Mouse (Mus musculus): ENCODE results near the gene Tcerg1l. TPM values are rescaled to one million over a fixed set of nuclear protein-coding genes. Genes with fewer than 3 reads are reported as not detected.
A peak's percentile ranks its signal among the peaks of the same experiment; 100 is the strongest.

The Tcerg1l gene
- polyA plus RNA-seq, 1 experiment = 6.1 TPM

GRCm38 (mm10) chr7:138248612-138249011 lies 148.9 kb downstream of the Tcerg1l start:
- TF ChIP-seq CTCF (IDR thresholded peaks at IDR 0.05; ENCODE audit: extremely low read depth, insufficient read depth, low read length) = no peak
- TF ChIP-seq POLR2A (IDR thresholded peaks at IDR 0.05; ENCODE audit: extremely low read depth, insufficient read depth, low read length) = no peak
- no peak overlapping the region for H3K27ac ChIP-seq (ENCODE audit: insufficient read depth, low read length)
- no peaks in the 10 kb centered on the region for H3K4me1 ChIP-seq (ENCODE audit: control insufficient read depth, insufficient read depth, low read length)
- H3K4me3 ChIP-seq (ENCODE audit: insufficient read depth, low read length) = no peak overlapping the region

- no peak for TF ChIP-seq POLR2A (IDR thresholded peaks at IDR 0.05; ENCODE audit: extremely low read depth, insufficient read depth, low read length)
- peak; percentile 67 for TF ChIP-seq CTCF (IDR thresholded peaks at IDR 0.05; ENCODE audit: extremely low read depth, insufficient read depth, low read length)
- Histone ChIP-seq H3K4me1 (ENCODE audit: control insufficient read depth, insufficient read depth, low read length) (no peaks in the 10 kb centered on the region), H3K27ac (ENCODE audit: insufficient read depth, low read length) (no peak overlapping the region), H3K4me3 (ENCODE audit: insufficient read depth, low read length) (no peak overlapping the region)
These were observed 149.4 kb downstream of the Tcerg1l start for GRCm38 (mm10) chr7:138248176-138248575.

- TF ChIP-seq CTCF (IDR thresholded peaks at IDR 0.05; ENCODE audit: extremely low read depth, insufficient read depth, low read length) = no peak
- no peak for TF ChIP-seq POLR2A (IDR thresholded peaks at IDR 0.05; ENCODE audit: extremely low read depth, insufficient read depth, low read length)
These were observed 150.8 kb downstream of the Tcerg1l start for GRCm38 (mm10) chr7:138246684-138247083.

GRCm38 (mm10) chr7:138242229-138242628 lies 155.3 kb downstream of the Tcerg1l start:
- no peak overlapping the region for H3K27ac ChIP-seq (ENCODE audit: insufficient read depth, low read length)
- H3K4me1 ChIP-seq (ENCODE audit: control insufficient read depth, insufficient read depth, low read length) = no peaks in the 10 kb centered on the region
- TF ChIP-seq CTCF (IDR thresholded peaks at IDR 0.05; ENCODE audit: extremely low read depth, insufficient read depth, low read length) (no peak), POLR2A (IDR thresholded peaks at IDR 0.05; ENCODE audit: extremely low read depth, insufficient read depth, low read length) (no peak)
- no peak overlapping the region for H3K4me3 ChIP-seq (ENCODE audit: insufficient read depth, low read length)

More at GRCm38 (mm10) chr7:138246684-138247083, 150.8 kb downstream of the Tcerg1l start:
- no peak overlapping the region for H3K27ac ChIP-seq (ENCODE audit: insufficient read depth, low read length)
- no peak overlapping the region for H3K4me3 ChIP-seq (ENCODE audit: insufficient read depth, low read length)
- no peaks in the 10 kb centered on the region for H3K4me1 ChIP-seq (ENCODE audit: control insufficient read depth, insufficient read depth, low read length)

DNA sequence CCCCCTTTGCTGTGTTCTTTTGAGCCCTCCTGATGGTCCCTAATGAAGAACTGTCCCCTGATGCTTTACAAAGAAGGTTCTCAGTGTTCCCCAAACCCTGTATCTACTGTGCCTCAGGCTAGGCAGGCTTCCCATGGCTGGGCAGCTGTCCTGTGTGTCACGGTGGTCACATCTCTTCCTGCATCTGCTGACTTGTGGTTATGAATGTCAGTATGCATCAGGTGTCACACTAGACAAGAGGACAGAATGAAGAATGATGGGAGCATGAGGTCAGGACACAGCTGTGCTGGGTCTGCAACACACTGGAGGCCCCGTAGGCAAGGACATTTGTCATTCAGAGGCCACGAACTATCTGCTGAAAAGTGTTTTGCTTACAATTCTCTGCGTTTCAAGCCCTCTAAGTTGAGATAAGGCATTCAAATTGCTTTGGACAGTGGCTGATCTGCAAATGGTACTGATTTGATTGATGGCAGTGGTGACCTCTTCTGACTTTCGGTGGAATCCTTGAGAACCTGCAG lies 159.8 kb downstream of the Tcerg1l start:
- no peak overlapping the region for H3K4me3 ChIP-seq (ENCODE audit: insufficient read depth, low read length)
- no peak overlapping the region for H3K27ac ChIP-seq (ENCODE audit: insufficient read depth, low read length)
- H3K4me1 ChIP-seq (ENCODE audit: control insufficient read depth, insufficient read depth, low read length) = no peaks in the 10 kb centered on the region
- TF ChIP-seq CTCF (IDR thresholded peaks at IDR 0.05; ENCODE audit: extremely low read depth, insufficient read depth, low read length) (no peak), POLR2A (IDR thresholded peaks at IDR 0.05; ENCODE audit: extremely low read depth, insufficient read depth, low read length) (no peak)

- Histone ChIP-seq H3K4me1 (ENCODE audit: control insufficient read depth, insufficient read depth, low read length) (no peaks in the 10 kb centered on the region), H3K27ac (ENCODE audit: insufficient read depth, low read length) (no peak overlapping the region), H3K4me3 (ENCODE audit: insufficient read depth, low read length) (no peak overlapping the region)
- TF ChIP-seq CTCF (IDR thresholded peaks at IDR 0.05; ENCODE audit: extremely low read depth, insufficient read depth, low read length) (no peak), POLR2A (IDR thresholded peaks at IDR 0.05; ENCODE audit: extremely low read depth, insufficient read depth, low read length) (no peak)
These were observed 173.3 kb downstream of the Tcerg1l start for GRCm38 (mm10) chr7:138224252-138224651.

DNA sequence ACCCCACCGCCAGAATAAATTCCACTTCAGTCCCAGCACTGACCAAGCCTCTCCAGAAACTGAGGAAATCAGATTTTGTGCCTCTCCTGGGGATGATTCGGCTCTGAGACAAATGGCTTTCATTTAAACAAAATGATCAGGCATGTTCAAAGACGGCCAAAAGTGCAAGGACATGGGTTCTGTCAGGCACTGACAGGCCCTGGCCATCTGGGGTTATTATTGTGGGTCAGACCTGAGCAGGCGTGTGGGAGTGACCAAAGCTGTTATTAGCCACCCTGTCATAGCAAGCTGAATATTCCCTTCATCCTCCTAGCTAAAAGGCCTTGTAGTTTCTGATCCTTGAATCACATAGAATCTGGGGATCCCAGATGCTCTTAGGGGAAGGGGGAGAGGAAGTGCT lies 174.6 kb downstream of the Tcerg1l start:
- no peak overlapping the region for H3K27ac ChIP-seq (ENCODE audit: insufficient read depth, low read length)
- no peak for TF ChIP-seq CTCF (IDR thresholded peaks at IDR 0.05; ENCODE audit: extremely low read depth, insufficient read depth, low read length)
- TF ChIP-seq POLR2A (IDR thresholded peaks at IDR 0.05; ENCODE audit: extremely low read depth, insufficient read depth, low read length) = no peak
- no peaks in the 10 kb centered on the region for H3K4me1 ChIP-seq (ENCODE audit: control insufficient read depth, insufficient read depth, low read length)
- H3K4me3 ChIP-seq (ENCODE audit: insufficient read depth, low read length) = no peak overlapping the region

- TF ChIP-seq CTCF (IDR thresholded peaks at IDR 0.05; ENCODE audit: extremely low read depth, insufficient read depth, low read length) = no peak
- TF ChIP-seq POLR2A (IDR thresholded peaks at IDR 0.05; ENCODE audit: extremely low read depth, insufficient read depth, low read length) = no peak
- no peaks in the 10 kb centered on the region for H3K4me1 ChIP-seq (ENCODE audit: control insufficient read depth, insufficient read depth, low read length)
- H3K4me3 ChIP-seq (ENCODE audit: insufficient read depth, low read length) = no peak overlapping the region
- H3K27ac ChIP-seq (ENCODE audit: insufficient read depth, low read length) = no peak overlapping the region
These were observed 179.9 kb downstream of the Tcerg1l start for GRCm38 (mm10) chr7:138217556-138218098.

DNA sequence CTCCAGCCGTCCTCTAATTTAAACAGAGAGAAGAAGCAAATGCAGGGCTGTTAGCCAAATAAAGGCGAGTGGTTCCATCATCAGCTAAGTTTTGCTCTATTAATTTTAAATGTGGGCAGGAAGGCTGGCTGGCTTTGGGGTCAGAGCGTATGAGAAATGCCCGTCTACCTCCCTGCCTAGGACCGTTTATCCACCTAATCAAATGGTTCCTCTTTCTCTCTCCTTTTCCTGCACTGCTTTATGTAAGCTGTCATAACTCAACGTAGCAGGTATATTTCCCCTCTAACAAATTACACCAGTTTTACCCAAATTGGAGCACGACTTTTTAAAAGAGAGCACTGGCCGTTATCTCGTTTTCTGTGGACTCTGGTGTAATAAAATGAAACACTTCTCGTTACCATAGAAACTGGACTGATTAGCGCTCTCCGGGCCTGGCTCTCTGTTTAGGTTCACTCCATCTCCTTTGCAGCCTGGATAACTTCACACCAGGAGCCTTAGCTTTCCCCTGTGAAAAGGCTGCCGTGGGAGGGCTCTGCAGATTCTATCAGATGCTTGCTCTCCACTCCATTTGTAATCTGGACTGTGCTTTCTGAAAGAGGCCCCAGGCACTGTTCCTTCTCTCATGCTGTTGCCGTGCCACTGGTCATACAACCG lies 182.2 kb downstream of the Tcerg1l start:
- no peak overlapping the region for H3K27ac ChIP-seq (ENCODE audit: insufficient read depth, low read length)
- H3K4me1 ChIP-seq (ENCODE audit: control insufficient read depth, insufficient read depth, low read length) = no peaks in the 10 kb centered on the region
- TF ChIP-seq CTCF (IDR thresholded peaks at IDR 0.05; ENCODE audit: extremely low read depth, insufficient read depth, low read length) = no peak
- TF ChIP-seq POLR2A (IDR thresholded peaks at IDR 0.05; ENCODE audit: extremely low read depth, insufficient read depth, low read length) = no peak
- no peak overlapping the region for H3K4me3 ChIP-seq (ENCODE audit: insufficient read depth, low read length)

DNA sequence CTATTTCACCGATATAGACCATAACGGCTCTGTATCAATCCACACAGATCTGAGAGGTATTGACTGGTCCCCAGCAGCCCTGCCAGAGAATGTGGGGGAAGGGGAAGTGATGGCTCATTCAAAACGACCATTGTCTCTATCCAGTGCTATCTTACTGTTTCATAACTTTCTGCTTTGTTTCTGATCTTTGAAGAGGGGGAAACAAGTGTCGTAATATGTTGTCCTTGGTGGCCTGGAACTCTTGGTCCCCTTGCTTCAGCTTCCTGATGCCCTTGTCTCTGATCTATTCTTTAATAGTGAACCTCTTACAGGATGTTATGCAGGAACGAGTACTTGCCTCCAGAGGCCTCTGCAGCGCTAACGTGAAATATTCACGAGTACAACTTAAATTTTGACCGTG lies 182.8 kb downstream of the Tcerg1l start:
- no peaks in the 10 kb centered on the region for H3K4me1 ChIP-seq (ENCODE audit: control insufficient read depth, insufficient read depth, low read length)
- H3K27ac ChIP-seq (ENCODE audit: insufficient read depth, low read length) = no peak overlapping the region
- no peak overlapping the region for H3K4me3 ChIP-seq (ENCODE audit: insufficient read depth, low read length)
- TF ChIP-seq CTCF (IDR thresholded peaks at IDR 0.05; ENCODE audit: extremely low read depth, insufficient read depth, low read length) (no peak), POLR2A (IDR thresholded peaks at IDR 0.05; ENCODE audit: extremely low read depth, insufficient read depth, low read length) (no peak)

Data from cortical plate, adult 2 months (tissue).